Mouse (Mus musculus) stomach, embryonic 16.5 days (tissue): ENCODE results near the gene Gpc5. TPM values are rescaled to one million over a fixed set of nuclear protein-coding genes. Genes with fewer than 3 reads are reported as not detected.

Source experiments
- ATAC-seq: fragments of 200-750 bp; cut with Nextera tagmentation; 2 replicates; pipeline ENCODE4 v1.8.0; 2017; ENCODE audit warnings: moderate number of reproducible peaks, moderate TSS enrichment; ENCODE audit not compliant: insufficient read depth, low FRiP score
- H3K27ac ChIP-seq: fragments of 300-500 bp; sonication (generic); 2 replicates; pipeline ENCODE4 v1.5.1; 2014; ENCODE audit warnings: low read length
- H3K27me3 ChIP-seq: fragments of 300-500 bp; sonication (generic); 2 replicates; pipeline ENCODE4 v1.6.1; 2014; ENCODE audit warnings: low read length, control low read depth, mixed read lengths; ENCODE audit not compliant: control insufficient read depth, insufficient read depth
- H3K36me3 ChIP-seq: fragments of 300-500 bp; sonication (generic); 2 replicates; pipeline ENCODE4 v1.6.1; 2014; ENCODE audit warnings: low read length; ENCODE audit not compliant: control insufficient read depth, insufficient read depth
- H3K4me1 ChIP-seq: fragments of 300-500 bp; sonication (generic); 2 replicates; pipeline ENCODE4 v1.6.1; 2014; ENCODE audit warnings: low read length, control low read depth, mixed read lengths; ENCODE audit not compliant: control insufficient read depth, insufficient read depth
- H3K4me2 ChIP-seq: fragments of 300-500 bp; sonication (generic); 2 replicates; pipeline ENCODE4 v1.6.1; 2014; ENCODE audit warnings: low read depth, low read length, mixed read lengths
- H3K4me3 ChIP-seq: fragments of 300-500 bp; sonication (generic); replicated peaks from 2 replicates; pipeline ENCODE4 v1.5.1; 2014; ENCODE audit warnings: mild to moderate bottlenecking, low read length
- H3K9ac ChIP-seq: fragments of 300-500 bp; sonication (generic); 2 replicates; pipeline ENCODE4 v1.6.1; 2014; ENCODE audit warnings: low read length
- H3K9me3 ChIP-seq: fragments of 300-500 bp; sonication (generic); replicated peaks from 2 replicates; pipeline ENCODE4 v1.6.1; 2016; ENCODE audit warnings: low read length, control low read depth; ENCODE audit not compliant: control insufficient read depth
- WGBS: fragments of 180-500 bp; shearing (Covaris S2); extraction: QIAGEN DNeasy Blood & Tissue Kit; methylation state at CpG from one replicate; pipeline ENCODE4 v1.1.7; 2014; 5-methylcytosine and 5-hydroxymethylcytosine counted together
- polyA plus RNA-seq: library from polyadenylated mRNA; unstranded; fragments of >200 nt; fragmentation: Nextera tagmentation; extraction: Ambion mirVana; gene quantifications from 2 replicates; pipeline ENCODE4 v1.2.1, GENCODE M21; 2015

Gene Gpc5
- polyA plus RNA-seq, 1 experiment from 2014 or later: 0.19 TPM

- Histone ChIP-seq H3K36me3 (no peaks in the 10 kb centered on the region), H3K9me3 (no peaks in the 10 kb centered on the region), H3K27me3 (no peaks in the 10 kb centered on the region), H3K4me1 (no peaks in the 10 kb centered on the region), H3K9ac (no peak overlapping the region), H3K4me2 (no peak overlapping the region), H3K27ac (no peak overlapping the region), H3K4me3 (no peak overlapping the region)
- WGBS: 8% methylated on average over 2 of the region's 2 CpGs
- no peak for ATAC-seq
Observed at GRCm38 (mm10) chr14:115804751-115805150, 712.7 kb downstream of the Gpc5 start.

- Histone ChIP-seq H3K27ac (no peak overlapping the region), H3K9ac (no peak overlapping the region), H3K4me2 (no peak overlapping the region), H3K4me1 (no peaks in the 10 kb centered on the region), H3K4me3 (no peak overlapping the region), H3K9me3 (no peaks in the 10 kb centered on the region), H3K27me3 (no peaks in the 10 kb centered on the region), H3K36me3 (no peaks in the 10 kb centered on the region)
- WGBS: 16% methylated on average over 1 of the region's 1 CpGs
- ATAC-seq: no peak
Observed at GRCm38 (mm10) chr14:115819021-115819420, 727.0 kb downstream of the Gpc5 start.

GRCm38 (mm10) chr14:115821657-115822056 lies 729.6 kb downstream of the Gpc5 start:
- ATAC-seq: no peak
- H3K36me3 ChIP-seq: no peaks in the 10 kb centered on the region
- no peak overlapping the region for H3K27ac ChIP-seq
- no peaks in the 10 kb centered on the region for H3K9me3 ChIP-seq
- no peaks in the 10 kb centered on the region for H3K4me1 ChIP-seq
- H3K4me2 ChIP-seq: no peak overlapping the region
- 77% methylated on average over 7 of the region's 7 CpGs for WGBS
- H3K4me3 ChIP-seq: no peak overlapping the region
- H3K27me3 ChIP-seq: no peaks in the 10 kb centered on the region
- H3K9ac ChIP-seq: no peak overlapping the region

- H3K9me3 ChIP-seq: no peaks in the 10 kb centered on the region
- no peaks in the 10 kb centered on the region for H3K4me1 ChIP-seq
- H3K4me2 ChIP-seq: no peak overlapping the region
- no peak overlapping the region for H3K27ac ChIP-seq
- no peak overlapping the region for H3K4me3 ChIP-seq
- no peak overlapping the region for H3K9ac ChIP-seq
- no peaks in the 10 kb centered on the region for H3K36me3 ChIP-seq
- ATAC-seq: no peak
- WGBS: 63% methylated on average over 5 of the region's 5 CpGs
- no peaks in the 10 kb centered on the region for H3K27me3 ChIP-seq
Observed at GRCm38 (mm10) chr14:115830485-115830884, 738.5 kb downstream of the Gpc5 start.

- H3K9me3 ChIP-seq: no peaks in the 10 kb centered on the region
- H3K27me3 ChIP-seq: no peaks in the 10 kb centered on the region
- ATAC-seq: no peak
- no peak overlapping the region for H3K4me3 ChIP-seq
- WGBS: 1% methylated on average over 7 of the region's 7 CpGs
- no peaks in the 10 kb centered on the region for H3K4me1 ChIP-seq
- H3K27ac ChIP-seq: no peak overlapping the region
- H3K36me3 ChIP-seq: no peaks in the 10 kb centered on the region
- H3K9ac ChIP-seq: no peak overlapping the region
- H3K4me2 ChIP-seq: no peak overlapping the region
Observed at GRCm38 (mm10) chr14:115831219-115831755, 739.3 kb downstream of the Gpc5 start.

GRCm38 (mm10) chr14:115831854-115832625 lies 740.0 kb downstream of the Gpc5 start:
- Histone ChIP-seq H3K27ac (no peak overlapping the region), H3K27me3 (no peaks in the 10 kb centered on the region), H3K4me2 (no peak overlapping the region), H3K36me3 (no peaks in the 10 kb centered on the region), H3K9me3 (no peaks in the 10 kb centered on the region), H3K9ac (no peak overlapping the region), H3K4me1 (no peaks in the 10 kb centered on the region), H3K4me3 (no peak overlapping the region)
- 74% methylated on average over 10 of the region's 10 CpGs for WGBS
- ATAC-seq: no peak

- H3K36me3 ChIP-seq: no peaks in the 10 kb centered on the region
- no peak overlapping the region for H3K27ac ChIP-seq
- H3K9me3 ChIP-seq: no peaks in the 10 kb centered on the region
- no peak overlapping the region for H3K4me2 ChIP-seq
- no peaks in the 10 kb centered on the region for H3K27me3 ChIP-seq
- no peak overlapping the region for H3K4me3 ChIP-seq
- H3K4me1 ChIP-seq: 0 out of 2 replicates have a peak, but pooled peaks cover 2% of the 10 kb centered on the region
- 65% methylated on average over 2 of the region's 2 CpGs for WGBS
- ATAC-seq: no peak
- no peak overlapping the region for H3K9ac ChIP-seq
Observed at GRCm38 (mm10) chr14:115843783-115844182, 751.8 kb downstream of the Gpc5 start.

- H3K9me3 ChIP-seq: no peaks in the 10 kb centered on the region
- no peak for ATAC-seq
- H3K4me3 ChIP-seq: no peak overlapping the region
- 97% methylated on average over 1 of the region's 1 CpGs for WGBS
- no peak overlapping the region for H3K9ac ChIP-seq
- H3K4me1 ChIP-seq: no peaks in the 10 kb centered on the region
- H3K36me3 ChIP-seq: no peaks in the 10 kb centered on the region
- H3K27me3 ChIP-seq: no peaks in the 10 kb centered on the region
- H3K4me2 ChIP-seq: no peak overlapping the region
- no peak overlapping the region for H3K27ac ChIP-seq
Observed at GRCm38 (mm10) chr14:115844773-115845427, 752.9 kb downstream of the Gpc5 start.

GRCm38 (mm10) chr14:115869127-115869526 lies 777.1 kb downstream of the Gpc5 start:
- no peak for ATAC-seq
- no peaks in the 10 kb centered on the region for H3K4me1 ChIP-seq
- H3K4me2 ChIP-seq: no peak overlapping the region
- no peaks in the 10 kb centered on the region for H3K27me3 ChIP-seq
- H3K27ac ChIP-seq: no peak overlapping the region
- H3K36me3 ChIP-seq: no peaks in the 10 kb centered on the region
- no peak overlapping the region for H3K9ac ChIP-seq
- H3K4me3 ChIP-seq: no peak overlapping the region
- 66% methylated on average over 3 of the region's 3 CpGs for WGBS
- no peaks in the 10 kb centered on the region for H3K9me3 ChIP-seq
